Mouse (Mus musculus): ENCODE measurements around the gene S100a13.

- TF ChIP-seq EP300 (IDR thresholded peaks at IDR 0.05) (no peak), CTCF (IDR thresholded peaks at IDR 0.05) (no peak)
Observed at GRCm38 (mm10) chr3:90497597-90497996, 16.6 kb upstream of the S100a13 start.

Data from lung, postnatal 0 days (tissue).